Mouse (Mus musculus) small intestine, adult 2 months (tissue): ENCODE measurements around the gene Plscr3. TPM values are rescaled to one million over a fixed set of nuclear protein-coding genes. Genes with fewer than 3 reads are reported as not detected.
A peak's percentile ranks its signal among the peaks of the same experiment; 100 is the strongest.

Experiments
- H3K27ac ChIP-seq: fragments of 200-500 bp; 2 replicates; pipeline ENCODE4 v1.5.1; 2012; ENCODE audit warnings: low read depth, low read length, control low read depth, inconsistent platforms; ENCODE audit not compliant: insufficient read depth
- H3K27me3 ChIP-seq: fragments of 200-500 bp; 2 replicates; pipeline ENCODE4 v1.6.1; 2012; ENCODE audit warnings: mild to moderate bottlenecking, moderate library complexity, low read length, inconsistent platforms; ENCODE audit not compliant: control insufficient read depth, insufficient read depth
- H3K36me3 ChIP-seq: fragments of 200-500 bp; 2 replicates; pipeline ENCODE4 v1.6.1; 2012; ENCODE audit warnings: mild to moderate bottlenecking, low read length, control low read depth, inconsistent platforms; ENCODE audit not compliant: control insufficient read depth, insufficient read depth
- H3K4me1 ChIP-seq: fragments of 200-500 bp; 2 replicates; pipeline ENCODE4 v1.6.1; 2012; ENCODE audit warnings: low read length, inconsistent platforms, mixed read lengths; ENCODE audit not compliant: control insufficient read depth, insufficient read depth, insufficient read length
- H3K4me3 ChIP-seq: fragments of 200-500 bp; 2 replicates; pipeline ENCODE4 v1.5.1; 2012; ENCODE audit warnings: low read depth, mild to moderate bottlenecking, control low read depth, inconsistent platforms, low read length, moderate library complexity
- CTCF ChIP-seq: fragments of 200-500 bp; IDR thresholded peaks from 2 replicates; pipeline ENCODE4 v1.5.1; 2012; ENCODE audit warnings: low read depth, mild to moderate bottlenecking, control low read depth, inconsistent platforms, low read length, moderate library complexity, mixed read lengths; ENCODE audit not compliant: insufficient replicate concordance, insufficient read length; ENCODE audit errors: extremely low read depth
- POLR2A ChIP-seq: fragments of 200-500 bp; IDR thresholded peaks from 2 replicates; pipeline ENCODE4 v1.6.1; 2012; ENCODE audit warnings: low read depth, mild to moderate bottlenecking, control low read depth, inconsistent platforms, low read length, moderate library complexity
- WGBS: fragments of 180-500 bp; shearing (Covaris S2); methylation state at CpG from one replicate; pipeline ENCODE4 v1.1.7; 2018; 5-methylcytosine and 5-hydroxymethylcytosine counted together
- polyA plus RNA-seq: library from polyadenylated mRNA; depleted of rRNA; stranded (reverse); fragments of >200 nt; gene quantifications from 2 replicates; pipeline ENCODE4 v1.2.3, GENCODE M21; 2012

Gene Plscr3
- polyA plus RNA-seq, 1 experiment, result 29.3 TPM

GRCm38 (mm10) chr11:69867335-69867734 lies 21.2 kb downstream of the Plscr3 start:
- 28% methylated on average over 9 of the region's 9 CpGs for WGBS
- H3K36me3 ChIP-seq, result no peaks in the 10 kb centered on the region
- no peak overlapping the region for H3K4me3 ChIP-seq
- TF ChIP-seq CTCF, result no peak
- TF ChIP-seq POLR2A, result no peak
- no peaks in the 10 kb centered on the region; the same call in 1 of the 2 replicates for H3K27me3 ChIP-seq
- no peak overlapping the region for H3K27ac ChIP-seq
- peaks cover 4% of the 10 kb centered on the region for H3K4me1 ChIP-seq

- Histone ChIP-seq H3K4me3 (no peak overlapping the region), H3K27me3 (no peaks in the 10 kb centered on the region; the same call in 1 of the 2 replicates), H3K36me3 (no peaks in the 10 kb centered on the region), H3K27ac (no peak overlapping the region), H3K4me1 (peaks cover 4% of the 10 kb centered on the region)
- WGBS, result 68% methylated on average over 2 of the region's 2 CpGs
- TF ChIP-seq CTCF (no peak), POLR2A (no peak)
Measured at GRCm38 (mm10) chr11:69870289-69871069, 24.3 kb downstream of the Plscr3 start.

GRCm38 (mm10) chr11:69871822-69872221 lies 25.6 kb downstream of the Plscr3 start:
- 91% methylated on average over 7 of the region's 7 CpGs for WGBS
- Histone ChIP-seq H3K4me3 (no peak overlapping the region), H3K4me1 (peaks cover 4% of the 10 kb centered on the region), H3K27ac (no peak overlapping the region), H3K36me3 (no peaks in the 10 kb centered on the region), H3K27me3 (no peaks in the 10 kb centered on the region; the same call in 1 of the 2 replicates)
- TF ChIP-seq POLR2A (no peak), CTCF (no peak)

- H3K36me3 ChIP-seq, result no peaks in the 10 kb centered on the region
- 89% methylated on average over 4 of the region's 4 CpGs for WGBS
- TF ChIP-seq CTCF (no peak), POLR2A (no peak)
- H3K4me1 ChIP-seq, result peaks cover 4% of the 10 kb centered on the region; the same call in 1 of the 2 replicates
- no peak overlapping the region for H3K4me3 ChIP-seq
- H3K27me3 ChIP-seq, result no peaks in the 10 kb centered on the region; the same call in 1 of the 2 replicates
- H3K27ac ChIP-seq, result no peak overlapping the region
Measured at GRCm38 (mm10) chr11:69872451-69872850, 26.3 kb downstream of the Plscr3 start.

- H3K27ac ChIP-seq, result peak overlapping the region; percentile 17; the same call in 1 of the 2 replicates
- no peaks in the 10 kb centered on the region for H3K36me3 ChIP-seq
- H3K4me1 ChIP-seq, result peaks cover 5% of the 10 kb centered on the region
- H3K27me3 ChIP-seq, result no peaks in the 10 kb centered on the region
- H3K4me3 ChIP-seq, result no peak overlapping the region
- TF ChIP-seq POLR2A, result no peak
- no peak for TF ChIP-seq CTCF
- WGBS, result 41% methylated on average over 7 of the region's 7 CpGs
Measured at GRCm38 (mm10) chr11:69876186-69876585, 30.0 kb downstream of the Plscr3 start.

- 1% methylated on average over 12 of the region's 12 CpGs for WGBS
- peak overlapping the region; percentile 17; the same call in 1 of the 2 replicates for H3K27ac ChIP-seq
Measured at GRCm38 (mm10) chr11:69876867-69877266, 30.7 kb downstream of the Plscr3 start.

GRCm38 (mm10) chr11:69877878-69878277 lies 31.7 kb downstream of the Plscr3 start, which contains the start of gene Tmem95:
Tmem95 (minus strand) TSS chr11:69878018.
- WGBS, result 79% methylated on average over 11 of the region's 11 CpGs
- peaks cover 11% of the 10 kb centered on the region for H3K4me1 ChIP-seq
- no peaks in the 10 kb centered on the region for H3K27me3 ChIP-seq
- TF ChIP-seq POLR2A (no peak), CTCF (no peak)
- no peak within 1 kb of the TSS for H3K4me3 ChIP-seq
- no peaks in the 10 kb centered on the region for H3K36me3 ChIP-seq
- no peak within 1 kb of the TSS for H3K27ac ChIP-seq

More at GRCm38 (mm10) chr11:69876867-69877266, 30.7 kb downstream of the Plscr3 start:
- TF ChIP-seq POLR2A (no peak), CTCF (peak; percentile 90)
- Histone ChIP-seq H3K4me3 (no peak overlapping the region), H3K4me1 (peaks cover 11% of the 10 kb centered on the region), H3K27me3 (no peaks in the 10 kb centered on the region), H3K36me3 (no peaks in the 10 kb centered on the region)
